Mouse (Mus musculus) MEL (cell line): ENCODE results near the gene Ddah1. TPM values are rescaled to one million over a fixed set of nuclear protein-coding genes. Genes with fewer than 3 reads are reported as not detected.

ENCODE experiments used
- DNase-seq: peaks from one replicate; pipeline ENCODE4 v3.0.0; 2011; ENCODE audit warnings: low read depth, low spot score
- H3K27ac ChIP-seq: 2 replicates; pipeline ENCODE4 v1.5.1; 2012; ENCODE audit warnings: low read depth, mild to moderate bottlenecking, control low read depth, low read length, moderate library complexity; ENCODE audit not compliant: control insufficient read depth
- H3K27me3 ChIP-seq, 2 experiments: fragments of 150-350 bp in 1 of 2; sonication (generic) in 1 of 2; 2 replicates each; pipeline ENCODE4 v1.6.1; 2012; ENCODE audit warnings: low read length in 2 of 2, mild to moderate bottlenecking in 2 of 2, improper control_type of control experiment in 1 of 2, moderate library complexity in 1 of 2; ENCODE audit not compliant: insufficient read depth in 2 of 2, control insufficient read depth in 1 of 2
- H3K36me3 ChIP-seq, 2 experiments: 2 replicates each; pipeline ENCODE4 v1.6.1; 2012 to 2014; ENCODE audit warnings: low read length in 2 of 2, improper control_type of control experiment in 1 of 2, inconsistent platforms in 1 of 2, mild to moderate bottlenecking in 1 of 2; ENCODE audit not compliant: insufficient read depth in 2 of 2, control insufficient read depth in 1 of 2
- H3K4me1 ChIP-seq, 2 experiments: fragments of 150-350 bp in 1 of 2; sonication (generic) in 1 of 2; 2 replicates each; pipeline ENCODE4 v1.6.1; 2012; ENCODE audit warnings: low read length in 2 of 2, improper control_type of control experiment in 1 of 2, mild to moderate bottlenecking in 1 of 2; ENCODE audit not compliant: insufficient read depth in 2 of 2, control insufficient read depth in 1 of 2
- H3K4me3 ChIP-seq, 2 experiments: fragments of 150-350 bp in 1 of 2; sonication (generic) in 1 of 2; 2 replicates each; pipeline ENCODE4 v1.5.1; 2012; ENCODE audit warnings: low read depth in 2 of 2, low read length in 2 of 2, mild to moderate bottlenecking in 2 of 2, moderate library complexity in 2 of 2, control low read depth in 1 of 2, improper control_type of control experiment in 1 of 2; ENCODE audit not compliant: control insufficient read depth in 1 of 2, insufficient read depth in 1 of 2
- H3K79me2 ChIP-seq: 2 replicates; pipeline ENCODE4 v1.6.1; 2012; ENCODE audit warnings: mild to moderate bottlenecking, low read length, moderate library complexity; ENCODE audit not compliant: control insufficient read depth, poor library complexity, insufficient read depth
- H3K9ac ChIP-seq: 2 replicates; pipeline ENCODE4 v1.6.1; 2012; ENCODE audit warnings: low read depth, mild to moderate bottlenecking, control low read depth, low read length, moderate library complexity; ENCODE audit not compliant: control insufficient read depth, poor library complexity, severe bottlenecking
- H3K9me3 ChIP-seq: fragments of 150-350 bp; sonication (generic); replicated peaks from 2 replicates; pipeline ENCODE4 v1.6.1; 2012; ENCODE audit warnings: mild to moderate bottlenecking, low read length, improper control_type of control experiment, moderate library complexity; ENCODE audit not compliant: insufficient read depth
- ELF1 ChIP-seq: IDR thresholded peaks from 2 replicates; pipeline ENCODE4 v1.6.1; 2014; ENCODE audit warnings: low read depth, mild to moderate bottlenecking, inconsistent platforms, low read length, improper control_type of control experiment, moderate library complexity
- GABPA ChIP-seq: IDR thresholded peaks from 2 replicates; pipeline ENCODE4 v1.6.1; 2012; ENCODE audit warnings: low read depth, mild to moderate bottlenecking, inconsistent platforms, low read length, improper control_type of control experiment, moderate library complexity
- GATA1 ChIP-seq: IDR thresholded peaks from 2 replicates; pipeline ENCODE4 v1.6.1; 2011; ENCODE audit warnings: low read depth, low read length, improper control_type of control experiment
- JUND ChIP-seq: IDR thresholded peaks from 2 replicates; pipeline ENCODE4 v1.6.1; 2011; ENCODE audit warnings: low read depth, mild to moderate bottlenecking, improper control_type of control experiment, low read length
- MAX ChIP-seq: IDR thresholded peaks from 2 replicates; pipeline ENCODE4 v1.6.1; 2011; ENCODE audit warnings: low read length, improper control_type of control experiment
- MAZ ChIP-seq: IDR thresholded peaks from 2 replicates; pipeline ENCODE4 v1.6.1; 2012; ENCODE audit warnings: low read depth, mild to moderate bottlenecking, inconsistent platforms, low read length, improper control_type of control experiment
- MEF2A ChIP-seq: IDR thresholded peaks from 2 replicates; pipeline ENCODE4 v1.6.1; 2014; ENCODE audit warnings: low read depth, mild to moderate bottlenecking, inconsistent platforms, low read length, improper control_type of control experiment; ENCODE audit not compliant: poor library complexity, insufficient replicate concordance, severe bottlenecking; ENCODE audit errors: extremely low read depth
- NELFE ChIP-seq: IDR thresholded peaks from 2 replicates; pipeline ENCODE4 v1.6.1; 2011; ENCODE audit warnings: low read depth, low read length, improper control_type of control experiment
- NRF1 ChIP-seq: IDR thresholded peaks from 2 replicates; pipeline ENCODE4 v1.6.1; 2014; ENCODE audit warnings: low read depth, mild to moderate bottlenecking, inconsistent platforms, low read length, improper control_type of control experiment, moderate library complexity; ENCODE audit not compliant: poor library complexity, insufficient read depth, severe bottlenecking
- POLR2A ChIP-seq, 2 experiments: IDR thresholded peaks; 2 replicates each; pipeline ENCODE4 v1.6.1; 2011 to 2012; ENCODE audit warnings: low read length in 2 of 2, mild to moderate bottlenecking in 2 of 2, control low read depth in 1 of 2, improper control_type of control experiment in 1 of 2, low read depth in 1 of 2, moderate library complexity in 1 of 2; ENCODE audit not compliant: control insufficient read depth in 1 of 2, insufficient read depth in 1 of 2, poor library complexity in 1 of 2
- POLR2AphosphoS5 ChIP-seq: IDR thresholded peaks from 2 replicates; pipeline ENCODE4 v1.6.1; 2012; ENCODE audit warnings: low read depth, borderline replicate concordance, mild to moderate bottlenecking, inconsistent platforms, low read length, moderate library complexity, mixed read lengths
- RCOR1 ChIP-seq: IDR thresholded peaks from 2 replicates; pipeline ENCODE4 v1.6.1; 2012; ENCODE audit warnings: low read depth, mild to moderate bottlenecking, inconsistent platforms, low read length, improper control_type of control experiment
- SIN3A ChIP-seq: IDR thresholded peaks from 2 replicates; pipeline ENCODE4 v1.6.1; 2012; ENCODE audit warnings: low read length, improper control_type of control experiment, inconsistent platforms
- TAL1 ChIP-seq: IDR thresholded peaks from 2 replicates; pipeline ENCODE4 v1.6.1; 2012; ENCODE audit warnings: mild to moderate bottlenecking, inconsistent platforms, low read length, moderate library complexity, mixed read lengths
- TCF12 ChIP-seq: IDR thresholded peaks from 2 replicates; pipeline ENCODE4 v1.6.1; 2014; ENCODE audit warnings: low read depth, mild to moderate bottlenecking, inconsistent platforms, low read length, improper control_type of control experiment, moderate library complexity
- UBTF ChIP-seq: IDR thresholded peaks from 2 replicates; pipeline ENCODE4 v1.6.1; 2012; ENCODE audit warnings: low read depth, mild to moderate bottlenecking, inconsistent platforms, low read length, improper control_type of control experiment, moderate library complexity, borderline replicate concordance; ENCODE audit not compliant: insufficient read depth
- USF2 ChIP-seq, 2 experiments: IDR thresholded peaks; 2 replicates each; pipeline ENCODE4 v1.6.1; 2011 to 2012; ENCODE audit warnings: improper control_type of control experiment in 2 of 2, low read length in 2 of 2, borderline replicate concordance in 1 of 2, inconsistent platforms in 1 of 2, low read depth in 1 of 2, mild to moderate bottlenecking in 1 of 2; ENCODE audit not compliant: insufficient read depth in 1 of 2
- ZC3H11A ChIP-seq: IDR thresholded peaks from 2 replicates; pipeline ENCODE4 v1.6.1; 2012; ENCODE audit warnings: low read depth, mild to moderate bottlenecking, inconsistent platforms, low read length, improper control_type of control experiment
- polyA plus RNA-seq, 2 experiments: library from polyadenylated mRNA; stranded (reverse) in 1 of 2; unstranded in 1 of 2; fragments of >175 nt in 1 of 2; fragments of >200 nt in 1 of 2; gene quantifications; 2 replicates each; pipeline versions ENCODE4 v1.2.1 to v1.2.4; 2012; ENCODE audit warnings: low replicate concordance in 2 of 2, low read depth in 1 of 2; ENCODE audit not compliant: insufficient read length in 2 of 2, insufficient read depth in 1 of 2, missing spikeins in 1 of 2
- total RNA-seq: library from RNA; depleted of rRNA; stranded (reverse); fragments of 300-350 nt; gene quantifications from 2 replicates; pipeline ENCODE4 v1.2.3, GENCODE M21; 2012; rRNA removed

The Ddah1 gene
- total RNA-seq (not detected in 2 replicates), polyA plus RNA-seq (not detected)

GRCm38 (mm10) chr3:145758561-145759378 is at the start of gene Ddah1:
Ddah1 (plus strand) TSS chr3:145758675.
- DNase-seq, result no peak
- no peaks in the 10 kb centered on the region for H3K9me3 ChIP-seq
- no peaks in the 10 kb centered on the region for H3K79me2 ChIP-seq
- no peak within 1 kb of the TSS for H3K4me3 ChIP-seq
- no peak within 1 kb of the TSS for H3K27ac ChIP-seq
- H3K4me1 ChIP-seq, result no peaks in the 10 kb centered on the region
- no peak within 1 kb of the TSS for H3K9ac ChIP-seq
- no peaks in the 10 kb centered on the region for H3K27me3 ChIP-seq
- TF ChIP-seq GABPA (no peak), UBTF (no peak), ELF1 (no peak), GATA1 (no peak), POLR2AphosphoS5 (no peak), MAZ (no peak)
- H3K36me3 ChIP-seq, result no peaks in the 10 kb centered on the region

GRCm38 (mm10) chr3:145715923-145716322 is 42.6 kb upstream of the Ddah1 start:
- no peak for DNase-seq
- H3K9me3 ChIP-seq, result no peaks in the 10 kb centered on the region
- no peak overlapping the region for H3K27ac ChIP-seq
- no peak overlapping the region for H3K4me3 ChIP-seq
- H3K36me3 ChIP-seq, result no peaks in the 10 kb centered on the region
- TF ChIP-seq JUND, result no peak
- TF ChIP-seq GABPA, result no peak
- TF ChIP-seq POLR2AphosphoS5, result no peak
- TF ChIP-seq NRF1, result no peak
- H3K9ac ChIP-seq, result no peak overlapping the region
- no peaks in the 10 kb centered on the region for H3K4me1 ChIP-seq
- H3K79me2 ChIP-seq, result no peaks in the 10 kb centered on the region
- no peaks in the 10 kb centered on the region for H3K27me3 ChIP-seq

GRCm38 (mm10) chr3:145719660-145720059 is 38.8 kb upstream of the Ddah1 start:
- H3K79me2 ChIP-seq, result no peaks in the 10 kb centered on the region
- H3K27me3 ChIP-seq, result no peaks in the 10 kb centered on the region
- H3K9me3 ChIP-seq, result no peaks in the 10 kb centered on the region
- DNase-seq, result no peak
- no peak overlapping the region for H3K9ac ChIP-seq
- no peak overlapping the region for H3K4me3 ChIP-seq
- TF ChIP-seq TAL1 (no peak), RCOR1 (no peak), USF2 (IDR thresholded peaks at IDR 0.05; ENCODE audit: borderline replicate concordance in 1 of 2, insufficient read depth in 1 of 2, low read depth in 1 of 2, low read length in 2 of 2) (no peak), ZC3H11A (no peak), MEF2A (no peak), SIN3A (no peak), TCF12 (no peak), MAX (no peak), NELFE (no peak), NRF1 (no peak), GABPA (no peak), POLR2A (IDR thresholded peaks at IDR 0.05; ENCODE audit: control insufficient read depth in 1 of 2, insufficient read depth in 1 of 2, low read depth in 1 of 2, low read length in 2 of 2, poor library complexity in 1 of 2) (no peak)
- TF ChIP-seq, all 39 proteins: peak for 0
- Histone ChIP-seq H3K4me1 (no peaks in the 10 kb centered on the region), H3K36me3 (no peaks in the 10 kb centered on the region), H3K27ac (no peak overlapping the region)
